Mouse (Mus musculus) erythroblast, embryonic 14.5 days (primary cell): ENCODE results near the gene Fbn1.

Source experiments
- GATA1 ChIP-seq: IDR thresholded peaks from 2 replicates; pipeline ENCODE4 v1.6.1; 2012; ENCODE audit warnings: low read length, inconsistent platforms, mixed read lengths
- TAL1 ChIP-seq: IDR thresholded peaks from 3 replicates; pipeline ENCODE4 v1.6.1; 2012; ENCODE audit warnings: low read length, inconsistent platforms, mixed read lengths

DNA sequence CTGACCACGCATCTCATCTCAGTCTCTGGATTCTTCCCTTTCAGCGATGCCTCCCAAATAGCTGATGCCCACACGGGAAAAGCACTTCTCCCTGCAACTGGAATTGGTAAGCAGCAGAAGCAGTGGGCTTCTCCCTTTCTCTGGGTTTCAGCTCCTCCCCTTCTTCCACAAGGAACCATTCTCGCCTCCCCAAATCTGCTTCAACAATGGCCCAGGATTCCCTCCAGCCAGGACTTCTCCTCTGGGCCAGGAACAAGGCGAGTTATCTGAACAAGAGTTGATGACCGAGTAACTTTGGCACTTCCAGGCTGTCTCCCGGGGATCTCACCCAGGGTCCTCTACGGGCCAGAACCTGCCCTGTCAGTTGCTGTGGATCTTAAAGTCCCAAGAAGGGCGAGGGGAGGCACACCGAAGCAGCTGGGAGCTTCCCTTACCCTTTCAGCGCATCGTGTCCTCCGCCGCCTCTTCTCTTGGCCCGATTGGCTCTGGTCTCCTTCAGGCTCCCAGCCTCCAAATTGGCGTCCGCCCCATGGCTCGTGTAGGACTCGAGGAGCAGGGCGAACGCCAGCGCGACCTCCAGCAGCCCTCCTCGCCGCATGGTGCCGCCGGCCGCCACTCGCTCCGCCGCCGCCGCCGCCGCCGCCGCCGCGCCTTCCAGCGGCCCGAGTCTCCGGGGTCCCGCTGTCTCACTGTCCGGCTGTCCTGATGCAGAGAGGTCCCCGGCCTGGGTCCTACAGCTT, 2.6 kb downstream of the Fbn1 start, which contains the start of gene Gm9913:
- TF ChIP-seq TAL1, result no peak
- no peak for TF ChIP-seq GATA1
